Mouse (Mus musculus) cortical plate, adult 2 months (tissue): ENCODE results near the gene Myh7.

Source experiments
- CTCF ChIP-seq: fragments of 200-500 bp; IDR thresholded peaks from 2 replicates; pipeline ENCODE4 v1.5.1; 2011; ENCODE audit warnings: mild to moderate bottlenecking, control low read depth, low read length; ENCODE audit not compliant: insufficient read depth; ENCODE audit errors: extremely low read depth
- POLR2A ChIP-seq: fragments of 200-500 bp; IDR thresholded peaks from 2 replicates; pipeline ENCODE4 v1.6.1; 2011; ENCODE audit warnings: mild to moderate bottlenecking, low read length, control low read depth; ENCODE audit not compliant: insufficient read depth; ENCODE audit errors: extremely low read depth

- TF ChIP-seq POLR2A (no peak), CTCF (no peak)
Measured at GRCm38 (mm10) chr14:54942479-54942878, 51.9 kb downstream of the Myh7 start.
